16 mouse cellular contexts compared by ENCODE assay signal in the genomic region with DNA sequence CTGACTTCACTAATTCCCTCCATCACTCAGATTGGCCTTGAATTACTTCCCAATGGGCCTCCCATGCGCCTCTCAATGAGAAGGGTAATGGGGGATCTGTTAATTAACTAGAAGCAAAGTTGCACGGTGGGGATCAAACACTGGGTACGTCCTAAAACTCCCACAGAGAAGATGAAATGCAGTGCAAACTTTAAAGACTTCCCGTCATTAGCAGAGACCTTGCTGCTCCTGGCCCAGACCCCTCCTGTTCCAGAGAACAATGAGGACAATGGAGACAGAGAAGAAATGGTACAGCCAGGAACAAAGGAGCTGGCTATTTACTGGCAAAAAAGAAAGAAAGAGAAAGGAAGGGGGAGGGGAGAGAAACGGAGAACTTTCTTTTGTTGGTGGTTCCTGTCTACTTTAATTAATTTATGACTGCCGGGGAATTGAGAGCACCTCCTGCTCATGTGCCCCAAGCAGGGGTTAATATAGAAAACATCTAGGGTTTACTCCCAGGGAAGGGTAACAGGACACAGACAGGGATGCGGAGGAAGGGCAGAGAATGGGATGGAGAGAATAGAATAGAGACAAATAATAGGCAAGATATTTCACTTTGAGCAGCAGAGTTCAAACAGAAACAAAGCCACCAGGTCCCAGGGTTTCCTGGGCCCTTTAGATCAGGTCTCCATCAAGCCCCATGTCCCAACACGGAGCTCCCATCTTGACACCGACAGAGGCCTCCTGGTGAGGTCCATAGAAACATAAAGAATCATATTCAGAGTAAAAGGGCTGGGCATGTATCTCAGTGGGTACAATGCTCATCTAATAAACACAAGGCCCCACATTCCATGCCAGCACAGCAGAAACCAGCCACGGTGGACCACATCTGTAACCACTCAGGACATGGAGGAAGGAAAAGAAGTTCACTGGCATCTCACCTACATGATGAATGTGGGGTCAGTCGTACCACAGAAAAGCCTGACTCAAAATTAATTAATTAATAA.
A peak's percentile ranks its signal among the peaks of the same experiment; 100 is the strongest.
DNase-seq lines count a peak whose midpoint lies in the region; ATAC-seq and TF ChIP-seq lines count a peak whose summit lies in the region.
"Had no signal": no experiment of that assay in that cellular context is flagged by ENCODE, and none has a peak within 500 bp of the region (broad histone marks: within the 10 kb centered on the region; RNA-seq: fewer than 3 reads in every experiment).

No protein-coding gene starts in this region.

- no peak overlapping the region for H3K4me3 ChIP-seq in hindbrain, embryonic 12.5 days
- H3K4me3 ChIP-seq in hindbrain, embryonic 14.5 days (replicated peaks; ENCODE audit: low read length): no peak overlapping the region
- H3K4me3 ChIP-seq in limb, embryonic 11.5 days (ENCODE audit: low read depth, low read length): no peak overlapping the region
- no peak overlapping the region for H3K4me3 ChIP-seq in liver, postnatal 0 days (ENCODE audit: low read depth, low read length)
- H3K4me3 ChIP-seq: embryonic facial prominence, embryonic 13.5 days had no signal

- H3K9ac ChIP-seq in hindbrain, embryonic 12.5 days: no peak overlapping the region
- H3K9ac ChIP-seq in hindbrain, embryonic 14.5 days: no peak overlapping the region
- no peak overlapping the region for H3K9ac ChIP-seq in limb, embryonic 11.5 days (ENCODE audit: low read length)
- no peak overlapping the region for H3K9ac ChIP-seq in liver, postnatal 0 days (replicated peaks)
- H3K9ac ChIP-seq: embryonic facial prominence, embryonic 13.5 days had no signal

- no peaks in the 10 kb centered on the region for H3K9me3 ChIP-seq in hindbrain, embryonic 12.5 days (replicated peaks)
- no peaks in the 10 kb centered on the region for H3K9me3 ChIP-seq in hindbrain, embryonic 14.5 days (ENCODE audit: control insufficient read depth, low read length)
- H3K9me3 ChIP-seq in limb, embryonic 11.5 days (ENCODE audit: control insufficient read depth, low read length): no peaks in the 10 kb centered on the region
- no peaks in the 10 kb centered on the region for H3K9me3 ChIP-seq in liver, postnatal 0 days (ENCODE audit: low read length)
- H3K9me3 ChIP-seq: embryonic facial prominence, embryonic 13.5 days had no signal

- intact Hi-C loops in heart, postnatal 36 days (cut with DNase I): no loop called here

- no peaks in the 10 kb centered on the region for H3K36me3 ChIP-seq in hindbrain, embryonic 12.5 days
- no peaks in the 10 kb centered on the region for H3K36me3 ChIP-seq in hindbrain, embryonic 14.5 days (replicated peaks; ENCODE audit: control insufficient read depth, insufficient read depth)
- H3K36me3 ChIP-seq in limb, embryonic 11.5 days (ENCODE audit: control insufficient read depth, insufficient read depth, low read length): no peaks in the 10 kb centered on the region
- H3K36me3 ChIP-seq in liver, postnatal 0 days (replicated peaks; ENCODE audit: insufficient read depth, low read length): no peaks in the 10 kb centered on the region
- H3K36me3 ChIP-seq: embryonic facial prominence, embryonic 13.5 days had no signal

- 0 out of 2 replicates have a peak, but pooled peaks cover 3% of the 10 kb centered on the region for H3K27me3 ChIP-seq in hindbrain, embryonic 12.5 days
- no peaks in the 10 kb centered on the region for H3K27me3 ChIP-seq in hindbrain, embryonic 14.5 days (ENCODE audit: control insufficient read depth, insufficient read depth, low read length)
- H3K27me3 ChIP-seq in limb, embryonic 11.5 days (ENCODE audit: control insufficient read depth, insufficient read depth, low read length): no peaks in the 10 kb centered on the region
- H3K27me3 ChIP-seq in liver, postnatal 0 days (ENCODE audit: insufficient read depth, low read length): no peaks in the 10 kb centered on the region
- H3K27me3 ChIP-seq: embryonic facial prominence, embryonic 13.5 days had no signal

- peaks cover 14% of the 10 kb centered on the region for H3K4me1 ChIP-seq in hindbrain, embryonic 12.5 days
- peaks cover 17% of the 10 kb centered on the region for H3K4me1 ChIP-seq in hindbrain, embryonic 14.5 days (replicated peaks; ENCODE audit: control insufficient read depth, insufficient read depth, low read length)
- H3K4me1 ChIP-seq in limb, embryonic 11.5 days (ENCODE audit: control insufficient read depth, insufficient read depth, low read length): peaks cover 15% of the 10 kb centered on the region; the same call in 1 of the 2 replicates
- H3K4me1 ChIP-seq in liver, postnatal 0 days (ENCODE audit: insufficient read depth): no peaks in the 10 kb centered on the region
- H3K4me1 ChIP-seq: embryonic facial prominence, embryonic 13.5 days had no signal

- ATAC-seq in hindbrain, embryonic 12.5 days (ENCODE audit: low FRiP score): no peak
- no peak for ATAC-seq in hindbrain, embryonic 14.5 days (ENCODE audit: low FRiP score)
- ATAC-seq in limb, embryonic 11.5 days (ENCODE audit: insufficient number of reproducible peaks, low FRiP score, low TSS enrichment, low read depth): 0 out of 2 replicates have a peak, but pooled peaks have one; percentile 9
- ATAC-seq in liver, postnatal 0 days: no peak

- H3K27ac ChIP-seq in hindbrain, embryonic 12.5 days: no peak overlapping the region
- H3K27ac ChIP-seq in hindbrain, embryonic 14.5 days: no peak overlapping the region
- H3K27ac ChIP-seq in limb, embryonic 11.5 days (replicated peaks; ENCODE audit: low read depth, low read length): peak overlapping the region; percentile 56
- H3K27ac ChIP-seq in liver, postnatal 0 days (ENCODE audit: low read depth): no peak overlapping the region
- H3K27ac ChIP-seq: embryonic facial prominence, embryonic 13.5 days had no signal

- H3K4me2 ChIP-seq in hindbrain, embryonic 12.5 days (replicated peaks): peak overlapping the region; percentile 27
- no peak overlapping the region for H3K4me2 ChIP-seq in hindbrain, embryonic 14.5 days (replicated peaks)
- H3K4me2 ChIP-seq in limb, embryonic 11.5 days (ENCODE audit: low read depth, severe bottlenecking): no peak overlapping the region
- no peak overlapping the region for H3K4me2 ChIP-seq in liver, postnatal 0 days (ENCODE audit: low read depth, low read length)
- H3K4me2 ChIP-seq: embryonic facial prominence, embryonic 13.5 days had no signal

- TF ChIP-seq CTCF in liver, postnatal 0 days (IDR thresholded peaks at IDR 0.05; ENCODE audit: low read depth): no peak

- no peak for TF ChIP-seq EP300 in liver, postnatal 0 days (IDR thresholded peaks at IDR 0.05; ENCODE audit: low read depth)

- 20% methylated on average over 11 of the region's 11 CpGs for WGBS in hindbrain, embryonic 12.5 days
- 14% methylated on average over 11 of the region's 11 CpGs for WGBS in hindbrain, embryonic 14.5 days
- 13% methylated on average over 11 of the region's 11 CpGs for WGBS in limb, embryonic 11.5 days
- 48% methylated on average over 11 of the region's 11 CpGs for WGBS in liver, postnatal 0 days (ENCODE audit: insufficient replicate concordance)

- DNase-seq in hindbrain, embryonic 14.5 days (ENCODE audit: low spot score): no peak
- DNase-seq in embryo, embryonic 10.5 days (ENCODE audit: low spot score): peak; percentile 72
- DNase-seq in limb, embryonic 11.5 days (ENCODE audit: low spot score): peak; percentile 55
- DNase-seq in retina, embryonic 14.5 days (ENCODE audit: low spot score): peak; percentile 88
- no peak for DNase-seq in liver, postnatal 0 days
- no peak for DNase-seq in cerebellum, postnatal 14 days
- DNase-seq in heart, postnatal 36 days: no peak
- DNase-seq: adrenal gland, postnatal 25 days; cerebellum, adult 11 months; gastrocnemius, postnatal 10 days; kidney, postnatal 14 days; layer of hippocampus, postnatal 36 days; lung, postnatal 14 days; thymus, adult 2 months had no signal

Comparison
In these comparisons a context has a peak if more than half of its experiments do, and no peak if none do; other contexts are left out.
1. DNase-seq: peak in embryo, embryonic 10.5 days (single experiment), limb, embryonic 11.5 days (single experiment) and retina, embryonic 14.5 days (single experiment); none in hindbrain, embryonic 14.5 days (single experiment), liver, postnatal 0 days (single experiment), cerebellum, postnatal 14 days (0 of 2) and heart, postnatal 36 days (0 of 2).